Mouse (Mus musculus): ENCODE results near the gene Ppard. TPM values are rescaled to one million over a fixed set of nuclear protein-coding genes. Genes with fewer than 3 reads are reported as not detected.
A peak's percentile ranks its signal among the peaks of the same experiment; 100 is the strongest.
"Not testable (repeated sequence)": the region's sequence is repeated elsewhere in the genome, so short reads cannot be mapped to it uniquely, and the experiment has no call there.

Gene Ppard
- polyA plus RNA-seq, 1 experiment from 2014 or later, result 2.7 TPM

- DNase-seq (ENCODE audit: low spot score) (no peak), ATAC-seq (ENCODE audit: insufficient number of reproducible peaks, low FRiP score, low TSS enrichment, low read depth) (no peak)
- Histone ChIP-seq H3K36me3 (ENCODE audit: control insufficient read depth, insufficient read depth, low read length) (no peaks in the 10 kb centered on the region), H3K4me2 (ENCODE audit: low read depth, severe bottlenecking) (no peak overlapping the region), H3K4me3 (ENCODE audit: low read depth, low read length) (no peak overlapping the region), H3K27ac (replicated peaks; ENCODE audit: low read depth, low read length) (no peak overlapping the region), H3K4me1 (ENCODE audit: control insufficient read depth, insufficient read depth, low read length) (peaks cover 11% of the 10 kb centered on the region), H3K9me3 (ENCODE audit: control insufficient read depth, low read length) (no peaks in the 10 kb centered on the region), H3K27me3 (ENCODE audit: control insufficient read depth, insufficient read depth, low read length) (no peaks in the 10 kb centered on the region), H3K9ac (ENCODE audit: low read length) (no peak overlapping the region)
- 31% methylated on average over 4 of the region's 4 CpGs for WGBS
Measured at GRCm38 (mm10) chr17:28213236-28213635, 19.3 kb upstream of the Ppard start.

- ATAC-seq (ENCODE audit: insufficient number of reproducible peaks, low FRiP score, low TSS enrichment, low read depth) (no peak), DNase-seq (ENCODE audit: low spot score) (no peak)
- Histone ChIP-seq H3K4me3 (ENCODE audit: low read depth, low read length) (no peak overlapping the region), H3K27me3 (ENCODE audit: control insufficient read depth, insufficient read depth, low read length) (no peaks in the 10 kb centered on the region), H3K9ac (ENCODE audit: low read length) (no peak overlapping the region), H3K36me3 (ENCODE audit: control insufficient read depth, insufficient read depth, low read length) (no peaks in the 10 kb centered on the region), H3K27ac (replicated peaks; ENCODE audit: low read depth, low read length) (no peak overlapping the region), H3K4me2 (ENCODE audit: low read depth, severe bottlenecking) (no peak overlapping the region), H3K9me3 (ENCODE audit: control insufficient read depth, low read length) (no peaks in the 10 kb centered on the region), H3K4me1 (ENCODE audit: control insufficient read depth, insufficient read depth, low read length) (peaks cover 6% of the 10 kb centered on the region)
- 85% methylated on average over 9 of the region's 9 CpGs for WGBS
Measured at GRCm38 (mm10) chr17:28216791-28217190, 15.7 kb upstream of the Ppard start.

- Histone ChIP-seq H3K4me1 (ENCODE audit: control insufficient read depth, insufficient read depth, low read length) (peaks cover 9% of the 10 kb centered on the region), H3K9me3 (ENCODE audit: control insufficient read depth, low read length) (no peaks in the 10 kb centered on the region), H3K27ac (replicated peaks; ENCODE audit: low read depth, low read length) (peak overlapping the region; percentile 84), H3K9ac (ENCODE audit: low read length) (peak overlapping the region; percentile 38; the same call in 1 of the 2 replicates), H3K27me3 (ENCODE audit: control insufficient read depth, insufficient read depth, low read length) (no peaks in the 10 kb centered on the region), H3K4me3 (ENCODE audit: low read depth, low read length) (no peak overlapping the region), H3K36me3 (ENCODE audit: control insufficient read depth, insufficient read depth, low read length) (no peaks in the 10 kb centered on the region), H3K4me2 (ENCODE audit: low read depth, severe bottlenecking) (peak overlapping the region; percentile 21)
- 0 out of 2 replicates have a peak, but pooled peaks have one; percentile 19 for ATAC-seq (ENCODE audit: insufficient number of reproducible peaks, low FRiP score, low TSS enrichment, low read depth)
- WGBS, result 16% methylated on average over 23 of the region's 23 CpGs
- DNase-seq (ENCODE audit: low spot score), result peak; percentile 62
Measured at GRCm38 (mm10) chr17:28217721-28218649, 14.5 kb upstream of the Ppard start.

GRCm38 (mm10) chr17:28222463-28222862, 10.0 kb upstream of the Ppard start:
- not testable (repeated sequence) for H3K4me3 ChIP-seq (ENCODE audit: low read depth, low read length); H3K9ac ChIP-seq (ENCODE audit: low read length); DNase-seq (ENCODE audit: low spot score); H3K36me3 ChIP-seq (ENCODE audit: control insufficient read depth, insufficient read depth, low read length); H3K9me3 ChIP-seq (ENCODE audit: control insufficient read depth, low read length); H3K27ac ChIP-seq (replicated peaks; ENCODE audit: low read depth, low read length); H3K4me2 ChIP-seq (ENCODE audit: low read depth, severe bottlenecking); ATAC-seq (ENCODE audit: insufficient number of reproducible peaks, low FRiP score, low TSS enrichment, low read depth); H3K27me3 ChIP-seq (ENCODE audit: control insufficient read depth, insufficient read depth, low read length)
- peaks cover 21% of the 10 kb centered on the region for H3K4me1 ChIP-seq (ENCODE audit: control insufficient read depth, insufficient read depth, low read length)
- 92% methylated on average over 10 of the region's 10 CpGs for WGBS

- ATAC-seq (ENCODE audit: insufficient number of reproducible peaks, low FRiP score, low TSS enrichment, low read depth), result peak; percentile 82
- peak overlapping the region; percentile 93 for H3K4me2 ChIP-seq (ENCODE audit: low read depth, severe bottlenecking)
- H3K27ac ChIP-seq (replicated peaks; ENCODE audit: low read depth, low read length), result peak overlapping the region; percentile 87
- no peaks in the 10 kb centered on the region for H3K27me3 ChIP-seq (ENCODE audit: control insufficient read depth, insufficient read depth, low read length)
- 2% methylated on average over 46 of the region's 46 CpGs for WGBS
- DNase-seq (ENCODE audit: low spot score), result peak; percentile 94
- no peaks in the 10 kb centered on the region; the same call in 1 of the 2 replicates for H3K36me3 ChIP-seq (ENCODE audit: control insufficient read depth, insufficient read depth, low read length)
- peak overlapping the region; percentile 88 for H3K9ac ChIP-seq (ENCODE audit: low read length)
- no peaks in the 10 kb centered on the region for H3K9me3 ChIP-seq (ENCODE audit: control insufficient read depth, low read length)
- H3K4me3 ChIP-seq (ENCODE audit: low read depth, low read length), result peak overlapping the region; percentile 47
- peaks cover 15% of the 10 kb centered on the region; the same call in 1 of the 2 replicates for H3K4me1 ChIP-seq (ENCODE audit: control insufficient read depth, insufficient read depth, low read length)
Measured at GRCm38 (mm10) chr17:28223561-28224391, 8.7 kb upstream of the Ppard start.

GRCm38 (mm10) chr17:28224615-28225014, 7.9 kb upstream of the Ppard start:
- H3K27ac ChIP-seq (replicated peaks; ENCODE audit: low read depth, low read length), result no peak overlapping the region
- peaks cover 15% of the 10 kb centered on the region; the same call in 1 of the 2 replicates for H3K4me1 ChIP-seq (ENCODE audit: control insufficient read depth, insufficient read depth, low read length)
- H3K36me3 ChIP-seq (ENCODE audit: control insufficient read depth, insufficient read depth, low read length), result no peaks in the 10 kb centered on the region; the same call in 1 of the 2 replicates
- no peak for ATAC-seq (ENCODE audit: insufficient number of reproducible peaks, low FRiP score, low TSS enrichment, low read depth)
- WGBS, result 81% methylated on average over 10 of the region's 10 CpGs
- H3K4me3 ChIP-seq (ENCODE audit: low read depth, low read length), result no peak overlapping the region
- no peak for DNase-seq (ENCODE audit: low spot score)
- no peak overlapping the region for H3K9ac ChIP-seq (ENCODE audit: low read length)
- H3K4me2 ChIP-seq (ENCODE audit: low read depth, severe bottlenecking), result no peak overlapping the region
- H3K9me3 ChIP-seq (ENCODE audit: control insufficient read depth, low read length), result no peaks in the 10 kb centered on the region
- H3K27me3 ChIP-seq (ENCODE audit: control insufficient read depth, insufficient read depth, low read length), result no peaks in the 10 kb centered on the region

GRCm38 (mm10) chr17:28226014-28226413, 6.5 kb upstream of the Ppard start:
- Histone ChIP-seq H3K4me1 (ENCODE audit: control insufficient read depth, insufficient read depth, low read length) (peaks cover 15% of the 10 kb centered on the region; the same call in 1 of the 2 replicates), H3K9ac (ENCODE audit: low read length) (peak overlapping the region; percentile 56), H3K4me3 (ENCODE audit: low read depth, low read length) (peak overlapping the region; percentile 29), H3K36me3 (ENCODE audit: control insufficient read depth, insufficient read depth, low read length) (no peaks in the 10 kb centered on the region; the same call in 1 of the 2 replicates), H3K27ac (replicated peaks; ENCODE audit: low read depth, low read length) (0 out of 2 replicates have a peak overlapping the region, but pooled peaks have one; percentile 2), H3K27me3 (ENCODE audit: control insufficient read depth, insufficient read depth, low read length) (no peaks in the 10 kb centered on the region), H3K4me2 (ENCODE audit: low read depth, severe bottlenecking) (peak overlapping the region; percentile 71), H3K9me3 (ENCODE audit: control insufficient read depth, low read length) (no peaks in the 10 kb centered on the region)
- 0 out of 2 replicates have a peak, but pooled peaks have one; percentile 24 for ATAC-seq (ENCODE audit: insufficient number of reproducible peaks, low FRiP score, low TSS enrichment, low read depth)
- peak; percentile 94 for DNase-seq (ENCODE audit: low spot score)
- 1% methylated on average over 21 of the region's 21 CpGs for WGBS

GRCm38 (mm10) chr17:28230486-28230885, 2.0 kb upstream of the Ppard start:
- DNase-seq (ENCODE audit: low spot score), result no peak
- H3K4me2 ChIP-seq (ENCODE audit: low read depth, severe bottlenecking), result no peak overlapping the region
- peaks cover 14% of the 10 kb centered on the region for H3K4me1 ChIP-seq (ENCODE audit: control insufficient read depth, insufficient read depth, low read length)
- no peaks in the 10 kb centered on the region; the same call in 1 of the 2 replicates for H3K36me3 ChIP-seq (ENCODE audit: control insufficient read depth, insufficient read depth, low read length)
- WGBS, result 85% methylated on average over 6 of the region's 6 CpGs
- no peaks in the 10 kb centered on the region for H3K9me3 ChIP-seq (ENCODE audit: control insufficient read depth, low read length)
- H3K27ac ChIP-seq (replicated peaks; ENCODE audit: low read depth, low read length), result no peak overlapping the region
- H3K27me3 ChIP-seq (ENCODE audit: control insufficient read depth, insufficient read depth, low read length), result no peaks in the 10 kb centered on the region
- no peak for ATAC-seq (ENCODE audit: insufficient number of reproducible peaks, low FRiP score, low TSS enrichment, low read depth)
- no peak overlapping the region for H3K9ac ChIP-seq (ENCODE audit: low read length)
- H3K4me3 ChIP-seq (ENCODE audit: low read depth, low read length), result no peak overlapping the region

All from limb, embryonic 11.5 days (tissue).